Mouse (Mus musculus) forebrain, embryonic 11.5 days (tissue): ENCODE results near the gene Clrn3. TPM values are rescaled to one million over a fixed set of nuclear protein-coding genes. Genes with fewer than 3 reads are reported as not detected.
"Not testable (repeated sequence)": the region's sequence is repeated elsewhere in the genome, so short reads cannot be mapped to it uniquely, and the experiment has no call there.

ENCODE experiments used
- ATAC-seq: fragments of 200-750 bp; cut with Nextera tagmentation; replicated peaks from 2 replicates; pipeline ENCODE4 v1.8.0; 2017; ENCODE audit warnings: moderate TSS enrichment; ENCODE audit not compliant: low FRiP score
- DNase-seq: peaks from one replicate; pipeline ENCODE4 v3.0.0-alpha.2; 2017; ENCODE audit warnings: low spot score
- H3K27ac ChIP-seq: fragments of 300-500 bp; sonication (generic); 2 replicates; pipeline ENCODE4 v1.5.1; 2014; ENCODE audit warnings: low read depth, low read length
- H3K27me3 ChIP-seq: fragments of 300-500 bp; sonication (generic); 2 replicates; pipeline ENCODE4 v1.6.1; 2014; ENCODE audit warnings: mild to moderate bottlenecking, low read length, mixed read lengths; ENCODE audit not compliant: control insufficient read depth, insufficient read depth
- H3K36me3 ChIP-seq: fragments of 300-500 bp; sonication (generic); 2 replicates; pipeline ENCODE4 v1.6.1; 2014; ENCODE audit warnings: mild to moderate bottlenecking, low read length, moderate library complexity, mixed read lengths; ENCODE audit not compliant: control insufficient read depth, insufficient read depth
- H3K4me1 ChIP-seq: fragments of 300-500 bp; sonication (generic); replicated peaks from 2 replicates; pipeline ENCODE4 v1.6.1; 2014; ENCODE audit warnings: low read length, mixed read lengths; ENCODE audit not compliant: control insufficient read depth, insufficient read depth
- H3K4me2 ChIP-seq: fragments of 300-500 bp; sonication (generic); 2 replicates; pipeline ENCODE4 v1.6.1; 2014; ENCODE audit warnings: low read depth, mild to moderate bottlenecking, low read length, moderate library complexity, mixed read lengths; ENCODE audit not compliant: severe bottlenecking
- H3K4me3 ChIP-seq: fragments of 300-500 bp; sonication (generic); 2 replicates; pipeline ENCODE4 v1.5.1; 2014; ENCODE audit warnings: low read depth, low read length
- H3K9ac ChIP-seq: fragments of 300-500 bp; sonication (generic); 2 replicates; pipeline ENCODE4 v1.6.1; 2014; ENCODE audit warnings: low read length
- H3K9me3 ChIP-seq: fragments of 300-500 bp; sonication (generic); 2 replicates; pipeline ENCODE4 v1.6.1; 2016; ENCODE audit warnings: low read length, mixed read lengths; ENCODE audit not compliant: control insufficient read depth
- WGBS: fragments of 180-500 bp; shearing (Covaris S2); extraction: QIAGEN DNeasy Blood & Tissue Kit; methylation state at CpG from one replicate; pipeline ENCODE4 v1.1.7; 2014; 5-methylcytosine and 5-hydroxymethylcytosine counted together
- polyA plus RNA-seq: library from polyadenylated mRNA; unstranded; fragments of >200 nt; fragmentation: Nextera tagmentation; extraction: Ambion mirVana; gene quantifications from 2 replicates; pipeline ENCODE4 v1.2.1, GENCODE M21; 2014

Clrn3 gene
- polyA plus RNA-seq: not detected in 2 replicates

GRCm38 (mm10) chr7:135528515-135528914 lies at the start of gene Clrn3:
Gene Clrn3, minus strand, starts transcription at chr7:135528654.
- no peak within 1 kb of the TSS for H3K27ac ChIP-seq
- no peaks in the 10 kb centered on the region for H3K4me1 ChIP-seq
- DNase-seq: no peak
- WGBS: 90% methylated on average over 7 of the region's 7 CpGs
- H3K36me3 ChIP-seq: no peaks in the 10 kb centered on the region
- H3K4me2 ChIP-seq: no peak within 1 kb of the TSS
- H3K9ac ChIP-seq: no peak within 1 kb of the TSS
- H3K27me3 ChIP-seq: no peaks in the 10 kb centered on the region
- no peak within 1 kb of the TSS for H3K4me3 ChIP-seq
- no peaks in the 10 kb centered on the region for H3K9me3 ChIP-seq
- ATAC-seq: no peak

- Histone ChIP-seq H3K9ac (no peak overlapping the region), H3K4me2 (no peak overlapping the region), H3K27me3 (no peaks in the 10 kb centered on the region), H3K4me1 (no peaks in the 10 kb centered on the region), H3K9me3 (no peaks in the 10 kb centered on the region), H3K36me3 (no peaks in the 10 kb centered on the region), H3K4me3 (no peak overlapping the region), H3K27ac (no peak overlapping the region)
- no peak for ATAC-seq
- no peak for DNase-seq
- 93% methylated on average over 3 of the region's 3 CpGs for WGBS
Measured at GRCm38 (mm10) chr7:135576329-135576728, 47.9 kb upstream of the Clrn3 start.

GRCm38 (mm10) chr7:135575319-135576069 lies 47.0 kb upstream of the Clrn3 start:
- H3K4me3 ChIP-seq, DNase-seq, H3K27me3 ChIP-seq, H3K4me1 ChIP-seq, H3K27ac ChIP-seq, H3K9me3 ChIP-seq, ATAC-seq, H3K9ac ChIP-seq, H3K36me3 ChIP-seq, H3K4me2 ChIP-seq: not testable (repeated sequence)
- WGBS: 83% methylated on average over 7 of the region's 7 CpGs

- 62% methylated on average over 10 of the region's 10 CpGs for WGBS
- H3K4me3 ChIP-seq: no peak overlapping the region
- H3K36me3 ChIP-seq: no peaks in the 10 kb centered on the region
- H3K9me3 ChIP-seq: no peaks in the 10 kb centered on the region
- H3K9ac ChIP-seq: no peak overlapping the region
- H3K27me3 ChIP-seq: no peaks in the 10 kb centered on the region
- H3K4me2 ChIP-seq: no peak overlapping the region
- ATAC-seq: no peak
- H3K27ac ChIP-seq: no peak overlapping the region
- no peaks in the 10 kb centered on the region for H3K4me1 ChIP-seq
- DNase-seq: no peak
Measured at GRCm38 (mm10) chr7:135571951-135572559, 43.6 kb upstream of the Clrn3 start.

- no peak overlapping the region for H3K9ac ChIP-seq
- H3K4me2 ChIP-seq: no peak overlapping the region
- no peaks in the 10 kb centered on the region for H3K36me3 ChIP-seq
- no peaks in the 10 kb centered on the region for H3K27me3 ChIP-seq
- DNase-seq (no peak), ATAC-seq (no peak)
- H3K4me3 ChIP-seq: no peak overlapping the region
- H3K4me1 ChIP-seq: no peaks in the 10 kb centered on the region
- H3K9me3 ChIP-seq: no peaks in the 10 kb centered on the region
- H3K27ac ChIP-seq: no peak overlapping the region
Measured at GRCm38 (mm10) chr7:135571392-135571791, 42.9 kb upstream of the Clrn3 start.

- Histone ChIP-seq H3K27ac (no peak overlapping the region), H3K4me2 (no peak overlapping the region), H3K9me3 (no peaks in the 10 kb centered on the region), H3K36me3 (no peaks in the 10 kb centered on the region), H3K27me3 (no peaks in the 10 kb centered on the region), H3K4me1 (no peaks in the 10 kb centered on the region), H3K4me3 (no peak overlapping the region), H3K9ac (no peak overlapping the region)
- 78% methylated on average over 2 of the region's 2 CpGs for WGBS
- DNase-seq (no peak), ATAC-seq (no peak)
Measured at GRCm38 (mm10) chr7:135568550-135568949, 40.1 kb upstream of the Clrn3 start.

- no peak for ATAC-seq
- Histone ChIP-seq H3K4me2 (no peak overlapping the region), H3K4me1 (no peaks in the 10 kb centered on the region), H3K27me3 (no peaks in the 10 kb centered on the region), H3K9ac (no peak overlapping the region), H3K36me3 (no peaks in the 10 kb centered on the region), H3K27ac (no peak overlapping the region), H3K9me3 (no peaks in the 10 kb centered on the region), H3K4me3 (no peak overlapping the region)
- no peak for DNase-seq
- 100% methylated on average over 1 of the region's 1 CpGs for WGBS
Measured at GRCm38 (mm10) chr7:135567582-135567981, 39.1 kb upstream of the Clrn3 start.

- H3K4me1 ChIP-seq: no peaks in the 10 kb centered on the region
- no peaks in the 10 kb centered on the region for H3K9me3 ChIP-seq
- H3K9ac ChIP-seq: no peak overlapping the region
- no peak overlapping the region for H3K27ac ChIP-seq
- no peak for ATAC-seq
- 89% methylated on average over 5 of the region's 5 CpGs for WGBS
- H3K27me3 ChIP-seq: no peaks in the 10 kb centered on the region
- H3K4me2 ChIP-seq: no peak overlapping the region
- H3K36me3 ChIP-seq: no peaks in the 10 kb centered on the region
- no peak overlapping the region for H3K4me3 ChIP-seq
- no peak for DNase-seq
Measured at GRCm38 (mm10) chr7:135566013-135566412, 37.6 kb upstream of the Clrn3 start.

GRCm38 (mm10) chr7:135564022-135564421 lies 35.6 kb upstream of the Clrn3 start:
- no peak for ATAC-seq
- WGBS: 78% methylated on average over 8 of the region's 8 CpGs

More at GRCm38 (mm10) chr7:135564022-135564421, 35.6 kb upstream of the Clrn3 start:
- Histone ChIP-seq H3K4me3 (no peak overlapping the region), H3K9me3 (no peaks in the 10 kb centered on the region), H3K4me2 (no peak overlapping the region), H3K27ac (no peak overlapping the region), H3K27me3 (no peaks in the 10 kb centered on the region), H3K4me1 (no peaks in the 10 kb centered on the region), H3K36me3 (no peaks in the 10 kb centered on the region), H3K9ac (no peak overlapping the region)
- no peak for DNase-seq
